Mouse (Mus musculus): ENCODE results near the gene Cog5. TPM values are rescaled to one million over a fixed set of nuclear protein-coding genes. Genes with fewer than 3 reads are reported as not detected.

Gene Cog5
- polyA plus RNA-seq, 1 experiment from 2014 or later = 24.6 TPM

GRCm38 (mm10) chr12:31938391-31938997 is 283.8 kb downstream of the Cog5 start:
- no peak for DNase-seq (ENCODE audit: low spot score)
- Histone ChIP-seq H3K4me1 (no peaks in the 10 kb centered on the region), H3K36me3 (peaks cover 96% of the 10 kb centered on the region), H3K27ac (replicated peaks) (no peak overlapping the region), H3K27me3 (ENCODE audit: low read depth, poor library complexity, severe bottlenecking) (no peaks in the 10 kb centered on the region), H3K9me3 (replicated peaks) (no peaks in the 10 kb centered on the region), H3K4me3 (no peak overlapping the region)
- 90% methylated on average over 4 of the region's 4 CpGs for WGBS

GRCm38 (mm10) chr12:31939026-31939425 is 284.4 kb downstream of the Cog5 start:
- H3K4me3 ChIP-seq = no peak overlapping the region
- H3K36me3 ChIP-seq = peaks cover 95% of the 10 kb centered on the region
- no peaks in the 10 kb centered on the region for H3K9me3 ChIP-seq (replicated peaks)
- H3K27ac ChIP-seq (replicated peaks) = no peak overlapping the region
- no peak for DNase-seq (ENCODE audit: low spot score)
- H3K4me1 ChIP-seq = no peaks in the 10 kb centered on the region
- H3K27me3 ChIP-seq (ENCODE audit: low read depth, poor library complexity, severe bottlenecking) = no peaks in the 10 kb centered on the region

GRCm38 (mm10) chr12:31943020-31943654 is 288.5 kb downstream of the Cog5 start:
- DNase-seq (ENCODE audit: low spot score) = no peak
- Histone ChIP-seq H3K9me3 (replicated peaks) (no peaks in the 10 kb centered on the region), H3K4me3 (no peak overlapping the region), H3K27ac (replicated peaks) (no peak overlapping the region), H3K4me1 (peaks cover 4% of the 10 kb centered on the region; the same call in 1 of the 2 replicates), H3K36me3 (peaks cover 58% of the 10 kb centered on the region), H3K27me3 (ENCODE audit: low read depth, poor library complexity, severe bottlenecking) (no peaks in the 10 kb centered on the region)
- WGBS = 90% methylated on average over 4 of the region's 4 CpGs

GRCm38 (mm10) chr12:31944405-31944804 is 289.7 kb downstream of the Cog5 start:
- WGBS = 93% methylated on average over 2 of the region's 2 CpGs
- H3K27ac ChIP-seq (replicated peaks) = no peak overlapping the region
- H3K4me1 ChIP-seq = peaks cover 9% of the 10 kb centered on the region
- no peaks in the 10 kb centered on the region for H3K9me3 ChIP-seq (replicated peaks)
- no peak for DNase-seq (ENCODE audit: low spot score)
- H3K36me3 ChIP-seq = peaks cover 45% of the 10 kb centered on the region
- no peak overlapping the region for H3K4me3 ChIP-seq
- no peaks in the 10 kb centered on the region for H3K27me3 ChIP-seq (ENCODE audit: low read depth, poor library complexity, severe bottlenecking)

GRCm38 (mm10) chr12:31947476-31947875 is 292.8 kb downstream of the Cog5 start:
- no peak for DNase-seq (ENCODE audit: low spot score)
- H3K4me1 ChIP-seq = peaks cover 16% of the 10 kb centered on the region
- 89% methylated on average over 5 of the region's 5 CpGs for WGBS

GRCm38 (mm10) chr12:31948101-31949000 is 293.7 kb downstream of the Cog5 start:
- Histone ChIP-seq H3K4me1 (peaks cover 16% of the 10 kb centered on the region), H3K9me3 (replicated peaks) (no peaks in the 10 kb centered on the region), H3K36me3 (peaks cover 9% of the 10 kb centered on the region), H3K4me3 (peak overlapping the region; percentile 84), H3K27ac (replicated peaks) (peak overlapping the region; percentile 100), H3K27me3 (ENCODE audit: low read depth, poor library complexity, severe bottlenecking) (no peaks in the 10 kb centered on the region)
- WGBS = 33% methylated on average over 7 of the region's 7 CpGs
- DNase-seq (ENCODE audit: low spot score) = no peak

More at GRCm38 (mm10) chr12:31947476-31947875, 292.8 kb downstream of the Cog5 start:
- Histone ChIP-seq H3K36me3 (peaks cover 18% of the 10 kb centered on the region), H3K4me3 (no peak overlapping the region), H3K27ac (replicated peaks) (no peak overlapping the region), H3K27me3 (ENCODE audit: low read depth, poor library complexity, severe bottlenecking) (no peaks in the 10 kb centered on the region), H3K9me3 (replicated peaks) (no peaks in the 10 kb centered on the region)

GRCm38 (mm10) chr12:31949193-31949741 is 294.6 kb downstream of the Cog5 start:
- WGBS = under 1% methylated on average over 58 of the region's 58 CpGs
- peak; percentile 96 for DNase-seq (ENCODE audit: low spot score)
- Histone ChIP-seq H3K9me3 (replicated peaks) (no peaks in the 10 kb centered on the region), H3K27me3 (ENCODE audit: low read depth, poor library complexity, severe bottlenecking) (no peaks in the 10 kb centered on the region), H3K4me1 (peaks cover 16% of the 10 kb centered on the region), H3K27ac (replicated peaks) (peak overlapping the region; percentile 100), H3K36me3 (0 out of 2 replicates have a peak, but pooled peaks cover 4% of the 10 kb centered on the region), H3K4me3 (peak overlapping the region; percentile 84)

- 0 out of 2 replicates have a peak, but pooled peaks cover 4% of the 10 kb centered on the region for H3K36me3 ChIP-seq
- H3K4me1 ChIP-seq = peaks cover 16% of the 10 kb centered on the region
- H3K4me3 ChIP-seq = peak within 1 kb of the TSS; percentile 84
- H3K9me3 ChIP-seq (replicated peaks) = no peaks in the 10 kb centered on the region
- under 1% methylated on average over 62 of the region's 71 CpGs for WGBS
- peak; percentile 94 for DNase-seq (ENCODE audit: low spot score)
- H3K27ac ChIP-seq (replicated peaks) = peak within 1 kb of the TSS; percentile 100
- H3K27me3 ChIP-seq (ENCODE audit: low read depth, poor library complexity, severe bottlenecking) = no peaks in the 10 kb centered on the region
These were observed 295.3 kb downstream of the Cog5 start, which contains the start of gene Hbp1 for GRCm38 (mm10) chr12:31949759-31950658. Hbp1 (minus strand) TSS chr12:31950535.

- Histone ChIP-seq H3K9me3 (replicated peaks) (no peaks in the 10 kb centered on the region), H3K27ac (replicated peaks) (peak overlapping the region; percentile 100), H3K36me3 (0 out of 2 replicates have a peak, but pooled peaks cover 4% of the 10 kb centered on the region), H3K4me1 (peaks cover 16% of the 10 kb centered on the region), H3K4me3 (peak overlapping the region; percentile 84), H3K27me3 (ENCODE audit: low read depth, poor library complexity, severe bottlenecking) (no peaks in the 10 kb centered on the region)
- 8% methylated on average over 9 of the region's 9 CpGs for whole genome bisulfite sequencing
- no peak for DNase-seq (ENCODE audit: low spot score)
These were observed 296.0 kb downstream of the Cog5 start for GRCm38 (mm10) chr12:31950659-31951031.

- Histone ChIP-seq H3K9me3 (replicated peaks) (no peaks in the 10 kb centered on the region), H3K4me1 (peaks cover 4% of the 10 kb centered on the region; the same call in 1 of the 2 replicates), H3K27ac (replicated peaks) (no peak overlapping the region), H3K4me3 (no peak overlapping the region), H3K36me3 (no peaks in the 10 kb centered on the region), H3K27me3 (ENCODE audit: low read depth, poor library complexity, severe bottlenecking) (no peaks in the 10 kb centered on the region)
- 85% methylated on average over 4 of the region's 4 CpGs for WGBS
- DNase-seq (ENCODE audit: low spot score) = no peak
These were observed 301.2 kb downstream of the Cog5 start for GRCm38 (mm10) chr12:31955843-31956242.

- H3K4me1 ChIP-seq = no peaks in the 10 kb centered on the region
- no peak overlapping the region for H3K4me3 ChIP-seq
- no peaks in the 10 kb centered on the region for H3K9me3 ChIP-seq (replicated peaks)
- DNase-seq (ENCODE audit: low spot score) = no peak
- H3K36me3 ChIP-seq = peaks cover 7% of the 10 kb centered on the region
- H3K27ac ChIP-seq (replicated peaks) = no peak overlapping the region
- no peaks in the 10 kb centered on the region for H3K27me3 ChIP-seq (ENCODE audit: low read depth, poor library complexity, severe bottlenecking)
- 86% methylated on average over 6 of the region's 6 CpGs for WGBS
These were observed 309.4 kb downstream of the Cog5 start for GRCm38 (mm10) chr12:31964074-31964473.
